ENCODE assay signal across 9 mouse cellular contexts in the genomic region with DNA sequence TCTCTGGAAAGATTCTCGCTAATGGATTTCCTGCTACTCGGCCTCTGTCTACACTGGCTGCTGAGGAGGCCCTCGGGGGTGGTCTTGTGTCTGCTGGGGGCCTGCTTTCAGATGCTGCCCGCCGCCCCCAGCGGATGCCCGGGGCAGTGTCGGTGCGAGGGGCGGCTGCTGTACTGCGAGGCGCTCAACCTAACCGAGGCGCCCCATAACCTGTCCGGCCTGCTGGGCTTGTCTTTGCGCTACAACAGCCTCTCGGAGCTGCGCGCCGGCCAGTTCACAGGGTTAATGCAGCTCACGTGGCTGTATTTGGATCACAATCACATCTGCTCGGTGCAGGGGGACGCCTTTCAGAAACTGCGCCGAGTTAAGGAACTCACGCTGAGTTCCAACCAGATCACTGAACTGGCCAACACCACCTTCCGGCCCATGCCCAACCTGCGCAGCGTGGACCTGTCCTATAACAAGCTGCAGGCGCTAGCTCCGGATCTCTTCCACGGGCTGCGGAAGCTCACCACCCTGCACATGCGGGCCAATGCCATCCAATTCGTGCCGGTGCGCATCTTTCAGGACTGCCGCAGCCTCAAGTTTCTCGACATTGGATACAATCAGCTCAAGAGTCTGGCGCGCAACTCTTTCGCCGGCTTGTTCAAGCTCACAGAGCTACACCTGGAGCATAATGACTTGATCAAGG. TPM values are rescaled to one million over a fixed set of nuclear protein-coding genes. Genes with fewer than 3 reads are reported as not detected.
A peak's percentile ranks its signal among the peaks of the same experiment; 100 is the strongest.
DNase-seq lines count a peak whose midpoint lies in the region; ATAC-seq and TF ChIP-seq lines count a peak whose summit lies in the region.
"Had no signal": no experiment of that assay in that cellular context is flagged by ENCODE, and none has a peak within 500 bp of the region (broad histone marks: within the 10 kb centered on the region; RNA-seq: fewer than 3 reads in every experiment).

No protein-coding gene starts in this region.

- TF ChIP-seq CTCF in gastrocnemius, adult 2 months (IDR thresholded peaks at IDR 0.05): no peak
- no peak for TF ChIP-seq CTCF in testis, adult 2 months (IDR thresholded peaks at IDR 0.05; ENCODE audit: control insufficient read depth, insufficient read depth, insufficient replicate concordance, low read depth, low read length)

- H3K9me3 ChIP-seq in forebrain, embryonic 10.5 days: no peaks in the 10 kb centered on the region
- H3K9me3 ChIP-seq in midbrain, embryonic 11.5 days (ENCODE audit: control insufficient read depth, low read length): no peaks in the 10 kb centered on the region

- WGBS in forebrain, embryonic 10.5 days: under 1% methylated on average over 43 of the region's 43 CpGs
- under 1% methylated on average over 43 of the region's 43 CpGs for WGBS in midbrain, embryonic 11.5 days

- peak overlapping the region; percentile 89 for H3K4me2 ChIP-seq in midbrain, embryonic 11.5 days

- ATAC-seq in midbrain, embryonic 11.5 days (ENCODE audit: low FRiP score): peak; percentile 85

- TF ChIP-seq POLR2A in testis, adult 2 months (IDR thresholded peaks at IDR 0.05; ENCODE audit: control insufficient read depth, low read depth, low read length): no peak

- no peaks in the 10 kb centered on the region for H3K36me3 ChIP-seq in forebrain, embryonic 10.5 days (replicated peaks)
- H3K36me3 ChIP-seq in midbrain, embryonic 11.5 days (ENCODE audit: control insufficient read depth, insufficient read depth, low read length): no peaks in the 10 kb centered on the region
- H3K36me3 ChIP-seq in testis, adult 2 months (ENCODE audit: control insufficient read depth, insufficient read depth, low read length): no peaks in the 10 kb centered on the region

- H3K27me3 ChIP-seq in forebrain, embryonic 10.5 days (ENCODE audit: poor library complexity, severe bottlenecking): peaks cover 87% of the 10 kb centered on the region
- H3K27me3 ChIP-seq in midbrain, embryonic 11.5 days (ENCODE audit: control insufficient read depth, insufficient read depth, low read length): peaks cover 16% of the 10 kb centered on the region
- no peaks in the 10 kb centered on the region for H3K27me3 ChIP-seq in testis, adult 2 months (ENCODE audit: control insufficient read depth, insufficient read depth, low read length)

- no peak overlapping the region for H3K27ac ChIP-seq in gastrocnemius, adult 2 months
- H3K27ac ChIP-seq in forebrain, embryonic 10.5 days: peak overlapping the region; percentile 86
- H3K27ac ChIP-seq in midbrain, embryonic 11.5 days (ENCODE audit: low read depth, low read length): peak overlapping the region; percentile 64; the same call in 1 of the 2 replicates
- no peak overlapping the region for H3K27ac ChIP-seq in testis, adult 2 months (ENCODE audit: control insufficient read depth, insufficient read depth, low read depth, low read length)

- intact Hi-C loops in gastrocnemius, adult 2 months (cut with DNase I): no loop called here

- peak overlapping the region; percentile 58 for H3K4me3 ChIP-seq in gastrocnemius, adult 2 months
- peak overlapping the region; percentile 63 for H3K4me3 ChIP-seq in forebrain, embryonic 10.5 days
- peak overlapping the region; percentile 51 for H3K4me3 ChIP-seq in midbrain, embryonic 11.5 days (ENCODE audit: low read depth, low read length)
- peak overlapping the region; percentile 40 for H3K4me3 ChIP-seq in testis, adult 2 months (ENCODE audit: control insufficient read depth, low read depth, low read length)

- peaks cover 18% of the 10 kb centered on the region for H3K4me1 ChIP-seq in forebrain, embryonic 10.5 days
- peaks cover 7% of the 10 kb centered on the region; the same call in 1 of the 2 replicates for H3K4me1 ChIP-seq in midbrain, embryonic 11.5 days (ENCODE audit: control insufficient read depth, insufficient read depth, low read length)
- H3K4me1 ChIP-seq in testis, adult 2 months (ENCODE audit: control insufficient read depth, insufficient read depth, low read length): peaks cover 17% of the 10 kb centered on the region

- H3K9ac ChIP-seq in midbrain, embryonic 11.5 days (ENCODE audit: low read length): peak overlapping the region; percentile 62

- DNase-seq in gastrocnemius, adult 2 months: peak; percentile 12
- no peak for DNase-seq in gastrocnemius, adult 8-10 months (ENCODE audit: low spot score in 2 of 2)
- DNase-seq in brain, adult 2 months (ENCODE audit: low read depth, low spot score): peak; percentile 71
- DNase-seq in forebrain, embryonic 10.5 days (ENCODE audit: extremely low spot score, low spot score): peak; percentile 72
- DNase-seq in kidney, postnatal 36 days: peak; percentile 4 to 28
- peak; percentile 98 for DNase-seq in midbrain, embryonic 11.5 days (ENCODE audit: low spot score, missing footprints)
- no peak for DNase-seq in T-cell, adult 2 months (ENCODE audit: low spot score)

RNA-seq across cellular contexts. Expression of a gene that starts 1.2 kb away (rescaled TPM):
- total RNA-seq in gastrocnemius, adult 2 months (2021): not detected
- total RNA-seq in gastrocnemius, adult 8-10 months (2022): not detected
- polyA plus RNA-seq in forebrain, embryonic 10.5 days (2016; fragmentation: Nextera tagmentation; extraction: Ambion mirVana): 6.2 and 6.5 TPM in 2 replicates
- polyA plus RNA-seq in midbrain, embryonic 11.5 days (2014; fragmentation: Nextera tagmentation; extraction: Ambion mirVana): 7.9 and 8.8 TPM in 2 replicates
- 0.78 and 1.0 TPM in 2 replicates for polyA plus RNA-seq in testis, adult 2 months (2012; rRNA removed)
- polyA plus RNA-seq: C2C12 had no signal

Comparison
In these comparisons a context has a peak if more than half of its experiments do, and no peak if none do; other contexts are left out.
1. DNase-seq: peak in gastrocnemius, adult 2 months (single experiment), brain, adult 2 months (single experiment), forebrain, embryonic 10.5 days (single experiment), kidney, postnatal 36 days (2 of 2) and midbrain, embryonic 11.5 days (single experiment); none in gastrocnemius, adult 8-10 months (0 of 2) and T-cell, adult 2 months (single experiment).
2. H3K27ac ChIP-seq: peak in forebrain, embryonic 10.5 days (single experiment) and midbrain, embryonic 11.5 days (single experiment); none in gastrocnemius, adult 2 months (single experiment) and testis, adult 2 months (single experiment).
3. Peak in every context shown above with its lines, with median percentiles within 50 percentile points of each other: H3K4me3 ChIP-seq.